Mouse (Mus musculus) cerebellum, postnatal 36 days (tissue): Measurements from ENCODE around the gene Dpt.
"Not testable (repeated sequence)": the region's sequence is repeated elsewhere in the genome, so short reads cannot be mapped to it uniquely, and the experiment has no call there.

ENCODE experiments used
- DNase-seq, 2 experiments: peaks; one replicate each; pipeline ENCODE4 v3.0.0; 2021 to 2022; ENCODE audit warnings: mixed read lengths in 2 of 2

The Dpt gene

GRCm38 (mm10) chr1:164796471-164796870, at the start of gene Dpt:
Dpt (plus strand) TSS chr1:164796644.
- DNase-seq = no peak

- no peak for DNase-seq
Measured at GRCm38 (mm10) chr1:164753736-164754135, 42.7 kb upstream of the Dpt start.

DNA sequence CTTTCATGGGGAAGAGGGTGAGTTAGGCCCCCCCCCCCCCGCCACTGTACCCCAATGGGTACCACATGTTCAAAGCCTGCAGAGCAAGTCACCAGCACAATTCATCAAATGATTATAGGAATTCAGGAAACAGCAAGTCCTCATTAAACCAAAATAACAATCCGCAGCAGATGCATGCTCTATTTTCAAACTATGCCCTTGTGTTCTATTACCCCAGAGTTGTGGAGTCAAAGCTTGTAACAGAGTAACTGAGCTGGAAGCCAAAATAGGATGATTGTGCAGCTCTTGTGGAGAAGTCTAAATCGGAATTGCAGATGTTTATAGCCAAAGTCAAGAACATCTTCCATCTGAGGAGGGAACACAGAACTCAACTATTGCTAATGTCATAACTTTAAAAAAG, 40.8 kb upstream of the Dpt start:
- DNase-seq = no peak

- DNase-seq = no peak
Measured at GRCm38 (mm10) chr1:164756951-164757350, 39.5 kb upstream of the Dpt start.

- DNase-seq = no peak
Measured at GRCm38 (mm10) chr1:164758401-164758800, 38.0 kb upstream of the Dpt start.

GRCm38 (mm10) chr1:164762276-164762675, 34.2 kb upstream of the Dpt start:
- DNase-seq = no peak

GRCm38 (mm10) chr1:164766646-164767045, 29.8 kb upstream of the Dpt start:
- DNase-seq = no peak

DNA sequence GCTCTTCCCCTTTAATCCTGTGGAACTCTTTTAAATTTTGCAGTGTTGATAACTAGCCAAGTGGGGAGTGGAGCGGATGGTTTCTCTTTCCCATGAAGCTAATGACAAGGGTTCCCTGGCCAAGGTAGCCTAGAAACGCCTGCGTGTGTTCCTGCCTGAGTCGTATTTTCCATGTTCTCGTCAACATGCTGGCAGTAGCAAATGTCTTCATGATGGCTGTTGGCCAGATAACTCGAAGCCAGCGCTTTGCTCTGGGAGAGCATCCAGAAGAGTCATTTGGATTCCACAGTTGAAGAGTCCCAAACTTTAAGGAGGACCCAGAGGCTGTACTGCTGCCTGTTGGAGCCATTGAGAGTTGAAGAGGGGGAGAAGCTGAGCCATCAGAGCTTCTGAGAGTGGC, 25.8 kb upstream of the Dpt start:
- peak; percentile 40 to 55 for DNase-seq

DNA sequence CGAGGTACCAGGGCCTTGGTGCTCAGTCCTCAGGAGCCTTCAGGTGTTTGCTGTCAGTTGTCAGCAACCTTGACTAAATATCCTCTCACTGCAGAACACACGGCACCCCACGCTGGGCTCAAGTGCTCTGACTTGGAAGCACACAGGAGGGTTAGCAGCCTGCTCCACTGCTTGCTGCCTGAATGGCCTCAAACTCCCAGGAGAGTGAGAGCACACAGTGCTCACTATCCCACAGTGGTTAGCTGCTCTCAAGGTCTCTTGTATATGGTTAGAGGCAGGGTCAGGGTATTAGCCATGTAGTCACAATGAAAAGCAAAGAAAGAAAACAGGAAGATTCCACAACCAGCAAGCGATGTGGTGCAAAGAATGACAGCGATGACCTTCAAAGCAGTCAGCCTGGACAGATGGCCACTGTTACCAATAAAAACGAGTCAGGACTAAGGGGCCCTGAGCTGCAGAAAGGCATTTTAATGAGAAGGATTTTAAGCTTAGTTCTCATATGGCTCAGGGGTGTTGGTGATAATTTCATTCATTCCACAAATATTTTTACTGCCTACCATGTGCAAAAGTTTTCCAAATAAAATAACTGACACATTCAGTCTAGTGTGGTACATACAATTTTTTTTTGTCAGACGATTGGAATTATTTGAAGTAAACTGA, 15.5 kb upstream of the Dpt start:
- DNase-seq = no peak

GRCm38 (mm10) chr1:164786165-164786564, 10.3 kb upstream of the Dpt start:
- no peak for DNase-seq

DNA sequence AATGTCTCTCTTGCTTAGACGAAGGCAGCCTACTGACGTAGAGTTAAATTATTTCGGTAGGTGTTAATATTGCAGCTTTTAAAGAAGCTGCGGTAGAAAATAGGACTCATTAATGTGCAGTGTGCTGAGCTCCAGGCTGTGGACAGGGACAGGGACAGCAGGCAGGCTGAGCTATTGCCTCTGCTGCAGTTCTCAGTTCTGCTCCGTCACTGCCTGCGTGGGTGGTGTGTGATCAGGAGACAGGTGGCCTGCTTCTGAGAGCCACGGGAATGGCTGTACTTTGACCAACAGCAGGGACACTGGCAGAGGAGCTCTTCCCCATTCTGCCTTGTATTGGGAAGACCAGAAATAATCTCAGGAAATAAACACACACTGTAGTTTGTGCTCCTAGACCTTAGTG, 8.7 kb upstream of the Dpt start:
- peak; percentile 85 to 89 for DNase-seq

- no peak for DNase-seq
Measured at GRCm38 (mm10) chr1:164788292-164788691, 8.2 kb upstream of the Dpt start.

GRCm38 (mm10) chr1:164790296-164790695, 6.1 kb upstream of the Dpt start:
- not testable (repeated sequence) for DNase-seq

- DNase-seq = no peak
Measured at GRCm38 (mm10) chr1:164793049-164793448, 3.4 kb upstream of the Dpt start.

GRCm38 (mm10) chr1:164797746-164798285, 1.4 kb downstream of the Dpt start:
- no peak for DNase-seq

DNA sequence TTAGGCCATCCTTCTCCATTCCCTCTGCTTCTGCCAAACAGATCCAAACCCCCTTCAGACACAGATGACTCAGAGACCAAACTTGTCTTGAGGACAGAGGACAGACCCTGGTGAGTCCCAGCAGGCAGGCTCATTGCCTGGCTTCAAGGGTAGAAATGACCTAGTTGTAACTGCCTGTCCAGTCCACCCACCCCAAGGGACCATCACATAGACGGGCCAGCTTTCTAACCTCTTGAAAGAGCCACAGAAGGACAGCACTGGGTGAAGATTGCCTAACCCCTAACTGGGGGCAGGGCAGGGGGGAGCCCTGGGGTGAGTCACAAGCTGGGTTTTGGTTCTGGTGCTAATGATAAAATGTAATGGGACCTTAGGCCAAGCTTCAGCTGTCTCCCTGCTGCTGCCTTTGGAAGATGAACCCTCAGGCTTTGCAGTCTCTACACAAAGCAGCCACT, 2.1 kb downstream of the Dpt start:
- DNase-seq = no peak

DNA sequence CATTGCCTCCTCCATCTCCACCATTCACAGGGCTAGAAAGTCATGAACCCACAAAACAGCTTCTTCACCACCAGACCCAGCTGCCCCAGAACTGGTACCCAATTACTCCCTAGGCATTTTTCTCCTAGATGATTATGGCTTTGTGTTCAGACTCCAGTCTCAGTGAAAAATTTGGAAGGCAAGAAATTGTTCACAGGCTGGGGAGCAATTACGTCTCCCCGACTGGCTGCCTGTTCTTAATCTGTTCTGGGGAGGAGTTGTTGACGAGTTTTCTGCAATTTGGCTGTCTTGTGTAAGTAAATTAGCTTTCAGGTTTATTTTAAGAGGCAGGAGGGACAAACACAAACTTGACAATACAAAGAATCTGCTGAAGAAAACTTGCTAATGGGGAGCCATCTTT, 2.7 kb downstream of the Dpt start:
- DNase-seq = no peak

DNA sequence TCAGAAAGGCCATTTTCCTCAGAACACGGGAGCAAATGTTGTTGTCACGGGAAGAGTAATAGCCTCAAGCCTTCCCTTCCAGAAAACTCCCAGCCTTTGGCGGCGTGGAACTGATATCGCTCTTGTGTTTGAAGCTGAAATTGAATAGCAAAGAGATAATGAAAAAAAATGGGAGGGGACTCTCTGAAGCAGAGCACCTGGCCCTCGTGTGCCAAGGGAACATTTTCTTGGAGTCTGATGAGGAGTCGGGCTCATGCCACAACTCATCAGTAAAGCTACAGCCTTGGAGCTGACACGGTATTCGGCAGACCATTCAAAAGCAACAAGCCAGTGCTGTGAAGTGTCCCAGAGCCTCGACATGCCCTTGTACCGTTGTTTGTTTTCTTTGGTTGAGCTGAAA, 7.8 kb downstream of the Dpt start:
- no peak for DNase-seq

DNA sequence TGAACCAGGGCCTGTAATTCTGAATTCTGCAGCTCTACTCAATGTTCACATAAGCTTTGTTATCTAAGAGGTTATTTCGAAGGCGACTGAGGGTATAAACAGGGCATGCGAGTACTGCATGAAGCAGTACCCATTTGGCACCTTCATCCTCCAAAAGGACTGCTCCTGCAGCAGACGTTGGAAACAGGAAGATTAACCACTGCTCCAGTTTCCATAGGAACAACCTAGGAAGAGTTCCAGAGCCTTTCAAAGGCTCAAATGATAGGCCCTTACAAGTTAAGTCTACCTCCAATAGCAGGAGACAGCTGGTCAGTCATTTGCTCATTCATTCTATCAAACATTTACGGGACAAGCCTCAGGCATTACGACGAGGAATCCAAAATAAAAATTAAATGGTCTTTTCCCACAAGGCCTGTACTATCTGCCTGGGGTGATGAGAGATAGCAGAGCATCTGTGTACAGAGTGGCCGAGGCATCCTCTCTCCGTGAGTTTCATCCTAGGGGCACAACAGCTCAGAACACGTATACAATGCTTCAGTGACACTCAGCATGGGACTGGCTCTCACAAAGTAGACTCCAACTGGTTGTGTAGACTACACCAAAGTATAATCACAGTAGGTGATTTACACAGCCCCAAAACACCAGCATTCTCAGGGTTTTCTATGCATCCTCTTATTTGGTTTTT, 8.4 kb downstream of the Dpt start:
- no peak for DNase-seq

DNA sequence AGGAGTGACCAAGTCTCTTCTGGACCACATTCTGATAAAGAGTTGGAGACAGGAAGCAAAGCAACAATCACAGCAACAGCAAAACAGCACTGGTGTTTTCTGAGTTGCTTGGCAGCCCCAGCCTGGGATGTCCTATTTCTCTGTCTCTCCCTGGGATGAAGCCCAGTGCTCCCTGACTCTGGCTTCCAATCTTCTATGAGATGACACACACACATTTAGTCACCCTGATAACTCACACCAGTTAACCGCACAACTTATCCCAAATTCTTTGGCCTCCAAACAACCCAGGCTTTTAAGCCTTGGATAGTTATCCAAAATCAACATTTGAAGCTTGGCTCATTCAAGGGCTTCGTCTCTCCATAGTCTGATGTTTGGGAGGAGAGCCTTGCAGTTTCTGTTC, 12.9 kb downstream of the Dpt start:
- no peak for DNase-seq

DNA sequence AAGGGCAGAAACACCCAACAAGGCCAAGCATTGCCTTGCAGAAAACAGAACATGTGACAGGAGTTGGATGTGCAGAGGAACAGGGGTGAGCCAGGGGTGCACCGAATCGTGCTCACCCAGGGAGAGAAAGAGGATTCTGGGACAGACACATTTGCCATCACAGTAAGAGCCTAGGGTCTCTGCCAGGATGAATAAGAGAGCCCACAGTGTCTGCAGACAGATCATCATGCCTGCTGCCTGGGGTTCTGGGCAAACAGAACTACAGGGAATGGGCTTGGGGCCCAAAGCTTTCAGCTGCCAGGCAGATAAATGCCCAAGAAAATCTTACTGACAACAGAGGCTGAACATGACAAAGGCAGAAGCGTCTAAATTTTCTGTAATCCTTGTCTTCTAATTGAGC, 14.9 kb downstream of the Dpt start:
- peak; percentile 52 to 64 for DNase-seq

GRCm38 (mm10) chr1:164814243-164814642, 17.8 kb downstream of the Dpt start:
- DNase-seq = peak; percentile 45 to 55

- no peak for DNase-seq
Measured at GRCm38 (mm10) chr1:164815330-164815729, 18.9 kb downstream of the Dpt start.

DNA sequence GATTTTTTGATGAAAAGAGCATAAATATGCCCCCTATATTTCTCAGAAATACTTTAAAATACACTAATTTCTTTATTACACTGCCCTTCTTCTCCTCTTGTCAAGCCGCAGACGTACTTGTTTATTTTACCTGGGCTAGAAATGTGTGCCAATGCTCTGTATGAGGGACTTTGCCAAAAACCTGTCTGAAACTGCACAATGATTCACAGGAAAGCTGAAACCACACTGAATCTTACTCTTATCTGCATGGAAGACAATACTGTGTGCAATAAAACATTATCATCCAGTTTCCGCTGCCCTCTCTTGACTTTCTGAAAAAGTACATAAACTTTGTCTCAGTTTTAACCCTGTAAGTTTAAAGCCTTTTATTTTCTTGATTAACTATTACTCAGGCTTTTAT, 20.9 kb downstream of the Dpt start:
- no peak for DNase-seq
